Mouse (Mus musculus) embryo, embryonic 10.5 days (tissue): ENCODE measurements around the gene Dok7.

Experiments
- DNase-seq: peaks from one replicate; pipeline ENCODE4 v3.0.0-alpha.2; 2015; ENCODE audit warnings: low spot score

Gene Dok7

GRCm38 (mm10) chr5:35056604-35057432 is at the start of gene Dok7:
Dok7 (plus strand) TSS chr5:35056766.
- DNase-seq, result peak; percentile 49

- no peak for DNase-seq
Measured at GRCm38 (mm10) chr5:35009163-35009562, 47.4 kb upstream of the Dok7 start.

GRCm38 (mm10) chr5:35010656-35011055 is 45.9 kb upstream of the Dok7 start:
- DNase-seq, result no peak

- no peak for DNase-seq
Measured at GRCm38 (mm10) chr5:35011156-35011923, 45.2 kb upstream of the Dok7 start.

GRCm38 (mm10) chr5:35014036-35014435 is 42.5 kb upstream of the Dok7 start:
- DNase-seq, result no peak

GRCm38 (mm10) chr5:35019673-35020300 is 36.8 kb upstream of the Dok7 start:
- DNase-seq, result no peak

- no peak for DNase-seq
Measured at GRCm38 (mm10) chr5:35020410-35021241, 35.9 kb upstream of the Dok7 start.

- DNase-seq, result peak; percentile 66
Measured at GRCm38 (mm10) chr5:35024975-35025374, 31.6 kb upstream of the Dok7 start.

- DNase-seq, result no peak
Measured at GRCm38 (mm10) chr5:35029303-35029702, 27.3 kb upstream of the Dok7 start.

GRCm38 (mm10) chr5:35029755-35030154 is 26.8 kb upstream of the Dok7 start:
- DNase-seq, result no peak

- DNase-seq, result no peak
Measured at GRCm38 (mm10) chr5:35033068-35033467, 23.5 kb upstream of the Dok7 start.

- DNase-seq, result no peak
Measured at GRCm38 (mm10) chr5:35033619-35034018, 22.9 kb upstream of the Dok7 start.

- no peak for DNase-seq
Measured at GRCm38 (mm10) chr5:35035141-35035540, 21.4 kb upstream of the Dok7 start.

- DNase-seq, result no peak
Measured at GRCm38 (mm10) chr5:35035795-35036194, 20.8 kb upstream of the Dok7 start.

GRCm38 (mm10) chr5:35037438-35037837 is 19.1 kb upstream of the Dok7 start:
- DNase-seq, result no peak

- DNase-seq, result no peak
Measured at GRCm38 (mm10) chr5:35041268-35041829, 15.2 kb upstream of the Dok7 start, which contains the start of gene Hgfac. Hgfac (plus strand) TSS chr5:35041509.

- DNase-seq, result no peak
Measured at GRCm38 (mm10) chr5:35042431-35043109, 14.0 kb upstream of the Dok7 start.

GRCm38 (mm10) chr5:35043110-35043451 is 13.5 kb upstream of the Dok7 start:
- peak; percentile 92 for DNase-seq

- no peak for DNase-seq
Measured at GRCm38 (mm10) chr5:35050541-35050940, 6.0 kb upstream of the Dok7 start.

GRCm38 (mm10) chr5:35054628-35055027 is 1.9 kb upstream of the Dok7 start:
- DNase-seq, result no peak

- no peak for DNase-seq
Measured at GRCm38 (mm10) chr5:35055076-35055475, 1.5 kb upstream of the Dok7 start.
